Mouse (Mus musculus): ENCODE measurements around the gene Schip1.
A peak's percentile ranks its signal among the peaks of the same experiment; 100 is the strongest.

The Schip1 gene

DNA sequence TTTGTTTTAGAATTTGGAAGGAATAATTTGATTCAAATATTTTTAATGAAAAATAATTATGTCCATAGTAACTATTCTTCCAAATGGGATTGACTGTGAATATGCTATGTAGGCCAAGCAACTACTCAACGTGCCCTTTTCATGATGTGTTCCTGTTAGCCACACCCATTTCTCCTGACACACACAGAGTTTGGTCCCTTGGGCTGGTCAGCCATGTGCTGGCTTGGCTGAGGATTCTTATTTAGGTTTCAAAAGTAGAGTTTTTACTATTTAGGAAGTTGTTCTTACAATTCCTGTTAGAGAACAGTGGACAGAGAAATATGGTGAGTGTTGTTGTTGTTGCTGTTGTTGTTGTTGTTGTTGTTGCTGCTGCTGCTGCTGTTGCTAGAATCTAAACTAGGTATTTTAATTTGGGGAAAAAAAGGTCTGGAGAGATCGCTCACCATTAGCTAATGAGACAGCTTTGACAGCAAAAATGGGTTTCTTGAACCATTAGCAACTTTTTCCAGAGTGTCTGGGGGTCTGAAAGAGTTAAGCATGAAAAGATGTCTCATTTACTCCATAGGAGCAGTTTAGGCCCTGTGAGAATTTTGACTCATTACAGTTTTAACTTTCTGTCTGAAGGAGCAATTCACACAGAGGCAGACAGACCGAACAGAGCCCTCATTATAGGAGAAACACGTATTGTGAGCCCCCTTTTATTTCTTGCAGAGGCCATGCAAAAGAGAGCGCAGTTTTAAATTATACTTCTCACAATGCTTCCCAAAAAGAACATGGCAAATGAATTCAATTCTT lies 74.4 kb downstream of the Schip1 start:
- DNase-seq = no peak

DNA sequence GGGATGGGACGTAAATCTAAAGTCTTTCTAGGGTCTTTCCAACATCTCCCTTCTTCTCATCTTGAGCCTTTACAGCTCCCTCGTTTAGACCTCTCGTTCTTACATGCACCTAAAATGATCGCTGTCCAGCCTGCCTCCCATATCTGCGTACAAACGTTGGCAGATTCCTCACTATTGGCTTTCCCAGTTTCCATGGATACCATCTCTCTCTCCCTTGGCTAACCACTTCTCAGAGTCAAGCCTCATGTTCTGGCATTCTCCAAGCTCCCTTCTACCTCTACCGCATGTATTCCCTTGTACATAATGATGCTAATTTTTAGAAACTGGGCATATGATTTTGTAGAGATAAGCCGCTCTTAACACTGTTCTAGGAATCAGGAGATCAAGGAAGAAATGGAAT lies 86.1 kb downstream of the Schip1 start:
- DNase-seq = no peak

DNA sequence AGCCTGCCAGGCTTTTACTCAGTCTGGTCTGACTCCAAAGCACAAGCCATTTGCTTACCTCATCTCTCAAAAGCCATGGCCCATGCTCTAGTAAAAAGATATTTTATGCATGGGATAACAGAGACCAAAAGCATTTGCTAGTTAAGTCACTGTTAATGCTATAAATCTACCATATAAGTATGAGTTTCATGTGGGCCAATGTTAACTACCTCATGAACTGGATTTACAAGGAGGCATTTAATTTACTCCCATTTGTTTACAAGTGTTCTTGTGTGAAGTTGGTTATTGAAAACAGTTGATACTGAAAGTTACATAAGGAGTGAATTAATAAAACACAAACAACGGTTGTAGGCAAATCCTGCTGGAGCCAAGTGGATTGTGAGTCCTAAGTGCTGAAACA lies 95.6 kb downstream of the Schip1 start:
- no peak for DNase-seq

DNA sequence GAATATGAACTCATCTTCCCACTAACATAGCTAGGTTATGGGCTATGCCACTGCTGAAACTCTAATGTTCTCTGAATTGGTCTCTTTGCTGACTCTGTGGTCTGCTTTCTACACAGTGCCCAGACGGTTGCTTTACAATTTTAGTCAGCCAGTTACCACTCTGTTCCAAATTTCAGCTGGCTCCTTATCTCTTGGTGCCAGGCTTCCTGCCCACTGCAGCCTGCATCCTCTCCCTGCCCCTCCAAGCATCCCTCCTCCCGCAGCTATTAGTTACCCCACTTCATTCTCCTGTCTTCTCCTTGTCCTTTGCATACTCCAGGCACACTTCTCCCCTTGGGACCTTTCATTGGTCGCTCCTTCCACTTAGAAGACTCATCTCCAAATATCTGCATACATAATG lies 96.2 kb downstream of the Schip1 start:
- no peak for DNase-seq

DNA sequence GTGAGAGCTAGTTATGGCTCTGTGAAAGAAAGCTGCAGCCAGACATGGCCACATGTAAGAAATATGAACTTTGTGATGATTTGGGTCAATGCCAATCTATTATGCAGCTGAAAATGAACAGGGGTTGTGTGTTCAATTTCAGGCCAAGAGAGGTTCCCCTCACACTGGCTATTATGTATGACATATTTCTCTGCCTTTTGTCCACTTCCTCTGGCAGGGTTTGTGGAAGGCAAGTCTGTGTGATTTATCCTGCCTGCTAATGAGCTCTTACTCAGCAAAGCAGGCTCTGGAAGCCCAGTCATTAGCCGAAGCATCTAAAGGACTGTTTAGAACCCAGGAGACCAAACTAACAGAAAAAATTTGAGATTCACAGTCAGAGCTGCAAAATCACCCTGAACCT lies 113.6 kb downstream of the Schip1 start:
- no peak for DNase-seq

DNA sequence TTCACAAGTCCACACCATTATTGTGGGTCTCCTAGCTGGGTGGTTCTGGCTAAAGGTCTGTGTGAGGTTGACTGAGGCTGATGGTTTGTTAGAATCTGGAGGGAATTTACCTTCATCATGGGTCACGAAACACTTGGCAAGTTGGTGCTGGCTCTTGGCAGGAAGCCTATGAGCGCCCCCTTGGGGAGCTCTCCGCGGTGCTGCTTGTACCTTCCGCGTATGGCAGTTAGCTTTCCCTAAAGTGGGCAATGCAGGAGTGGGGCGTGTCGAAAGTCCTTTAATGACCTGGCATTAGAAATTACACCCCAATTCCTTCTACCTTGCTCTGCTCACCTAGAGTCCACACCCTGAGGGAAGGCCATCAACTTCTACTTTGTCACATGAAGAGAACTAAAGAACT lies 122.9 kb downstream of the Schip1 start:
- peak; percentile 86 for DNase-seq

DNA sequence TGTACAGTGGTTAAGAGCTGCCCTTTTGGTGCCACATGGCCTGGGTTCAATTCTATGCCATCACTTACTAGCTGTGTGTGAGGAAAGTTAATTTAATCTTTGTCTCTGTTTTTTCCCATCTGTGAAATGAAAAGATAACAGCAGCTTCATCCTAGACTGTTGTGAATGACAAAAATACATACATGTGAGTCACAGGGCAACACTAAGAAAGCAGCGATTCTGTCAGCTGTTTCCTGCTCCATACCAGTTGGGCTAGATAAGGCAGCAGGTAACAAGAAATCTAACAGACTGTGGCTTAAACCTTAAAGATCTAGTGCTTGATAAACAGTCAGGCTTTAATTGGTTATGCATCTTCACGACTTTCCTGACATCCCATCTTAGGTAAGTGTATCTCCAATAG lies 124.5 kb downstream of the Schip1 start:
- no peak for DNase-seq

DNA sequence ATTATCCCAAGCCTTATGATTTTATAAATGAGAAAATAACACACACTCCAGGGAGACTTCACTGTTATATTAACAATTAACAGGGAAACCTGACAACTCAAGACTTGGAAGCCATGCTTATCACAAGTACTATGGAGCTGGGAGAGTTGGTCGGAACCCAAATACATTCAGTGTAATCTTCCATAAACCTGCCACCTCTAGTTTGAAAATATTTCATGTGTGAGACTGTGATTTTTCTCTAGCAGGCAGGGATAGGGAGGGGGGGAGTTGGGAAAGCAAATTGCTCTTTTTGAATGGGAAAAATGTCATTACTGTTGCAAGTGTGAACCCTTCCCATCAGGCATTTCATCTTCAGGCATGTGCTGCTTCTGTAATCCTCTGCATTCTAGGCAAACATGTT lies 132.3 kb downstream of the Schip1 start:
- DNase-seq = no peak

DNA sequence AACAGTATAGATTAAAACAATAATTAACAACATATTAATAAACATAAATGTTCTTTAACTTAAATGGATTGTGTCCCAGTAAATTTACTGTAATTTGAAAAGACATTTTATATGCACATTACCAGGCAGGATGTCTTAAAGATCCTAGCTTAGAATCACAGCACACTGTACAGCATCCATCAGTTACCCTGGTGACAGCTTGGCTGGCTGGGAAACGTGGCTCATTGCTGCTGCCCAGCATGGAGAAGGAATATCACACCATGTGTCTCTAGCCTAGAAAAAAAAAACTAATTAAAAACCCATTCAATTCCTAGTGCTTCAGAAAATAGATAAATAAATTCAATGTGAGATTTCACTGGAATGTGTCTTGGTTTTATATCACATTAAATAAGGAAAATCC lies 136.6 kb downstream of the Schip1 start:
- DNase-seq = no peak

DNA sequence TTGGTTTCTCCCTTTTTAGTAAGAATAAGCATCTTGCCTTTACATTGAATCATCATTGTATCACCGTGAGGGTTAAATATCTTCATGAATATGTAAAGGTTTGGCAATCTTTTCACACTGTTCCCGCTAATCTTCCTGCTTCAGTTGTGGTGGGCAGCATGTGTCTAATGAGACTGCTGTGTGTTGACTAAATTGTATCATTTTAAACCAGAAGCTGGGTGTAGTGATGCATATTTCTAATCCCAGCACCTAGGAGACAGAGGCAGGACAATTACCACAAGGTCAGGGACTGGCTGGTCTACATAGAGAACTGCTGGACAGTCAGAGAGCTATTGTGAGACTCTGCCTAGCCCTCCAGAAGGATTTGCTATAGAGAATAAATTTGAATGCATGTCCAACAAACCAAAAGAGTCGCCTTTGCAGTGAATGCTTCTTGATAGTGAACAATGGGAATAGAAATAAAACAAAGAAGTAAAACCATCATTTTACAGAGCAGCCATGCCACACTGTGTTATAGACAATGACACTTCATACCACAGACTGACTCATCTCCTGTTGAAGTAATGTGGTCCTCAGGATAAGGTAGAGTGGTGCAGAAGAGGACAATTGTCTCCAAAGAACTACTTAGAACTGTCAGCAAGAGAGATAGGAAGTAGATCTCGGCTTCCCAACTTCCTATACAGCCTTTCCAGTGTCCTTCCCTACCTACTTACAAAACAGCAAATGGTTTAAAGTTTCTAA lies 137.7 kb downstream of the Schip1 start:
- DNase-seq = no peak

DNA sequence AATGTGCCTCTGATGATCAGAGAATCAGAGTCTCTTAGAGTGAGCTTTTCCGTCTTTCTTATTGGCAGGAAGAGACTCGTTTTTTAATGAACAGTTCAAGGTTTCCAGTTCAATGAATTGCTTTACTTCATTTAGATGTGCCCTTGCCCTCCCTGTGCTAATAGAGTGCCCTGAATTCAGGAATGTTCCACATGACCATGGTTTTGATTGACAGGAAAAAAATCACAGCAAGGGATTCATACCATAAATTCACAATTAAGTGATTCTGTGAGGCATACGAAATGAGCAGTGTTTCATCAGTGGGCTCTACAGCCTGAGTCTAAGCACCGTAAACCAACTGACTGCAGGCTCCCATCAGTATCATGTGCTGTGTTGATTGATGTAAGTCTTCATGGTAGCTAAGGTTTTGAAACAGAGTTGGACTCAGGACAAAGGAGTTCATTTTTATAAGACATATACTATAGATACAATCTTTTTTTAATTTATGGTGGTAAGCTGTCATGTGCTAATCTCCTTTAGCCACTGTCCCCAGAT lies 139.4 kb downstream of the Schip1 start:
- no peak for DNase-seq

DNA sequence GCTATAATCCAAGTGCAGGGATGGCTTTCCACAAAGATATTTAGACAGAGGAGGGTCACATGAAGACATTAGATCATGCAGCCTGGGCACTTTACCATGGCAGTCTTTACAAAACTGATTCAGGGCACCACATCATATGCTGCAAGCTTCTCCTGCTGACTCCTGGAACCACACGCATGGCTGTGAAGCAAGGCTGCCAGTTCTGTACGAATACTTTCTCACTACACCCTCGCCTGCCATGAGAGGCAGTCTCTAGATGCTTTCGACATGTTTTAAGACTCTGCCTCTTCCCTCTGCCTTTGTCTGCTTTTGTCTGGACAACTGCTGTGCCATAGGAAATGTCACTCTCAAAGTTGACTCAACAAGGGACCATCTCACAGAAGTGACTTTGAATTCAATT lies 145.8 kb downstream of the Schip1 start:
- peak; percentile 65 for DNase-seq

DNA sequence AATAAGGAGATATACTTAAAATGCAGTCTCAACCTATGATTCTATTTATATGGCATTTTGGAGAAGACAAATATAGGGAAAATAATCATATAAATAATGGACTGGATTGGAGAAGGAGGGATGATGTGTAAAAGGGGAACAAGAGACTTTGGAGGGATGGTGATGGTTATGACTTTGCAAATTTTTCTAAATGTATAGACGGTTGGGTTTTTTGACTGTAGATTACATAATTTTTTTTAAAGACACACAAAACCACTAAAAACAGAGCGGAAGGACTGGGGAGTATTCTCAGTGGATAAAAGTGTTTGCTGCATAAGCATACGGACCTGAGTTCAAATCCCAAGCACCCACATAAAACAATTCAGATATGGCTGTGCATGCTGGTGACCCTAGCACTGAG lies 156.8 kb downstream of the Schip1 start:
- DNase-seq = no peak

DNA sequence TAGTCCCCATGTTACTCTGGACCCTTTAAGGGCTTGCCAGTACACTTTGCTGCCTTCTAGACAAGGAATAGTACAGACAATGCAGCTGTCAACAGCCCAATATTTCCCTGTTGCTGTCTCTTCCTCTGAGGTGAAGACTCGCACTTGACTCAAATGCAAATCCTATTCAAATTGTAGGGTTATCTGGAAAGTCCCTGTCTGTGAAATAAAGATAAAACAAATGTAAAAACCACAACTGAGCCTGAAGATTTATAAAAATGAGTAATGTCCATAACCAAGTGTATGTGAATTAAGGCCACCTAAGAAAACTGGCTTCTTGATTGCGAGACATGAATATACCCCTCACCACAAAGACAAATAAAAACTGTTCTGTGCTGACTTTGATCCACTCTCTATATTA lies 175.3 kb downstream of the Schip1 start:
- no peak for DNase-seq

DNA sequence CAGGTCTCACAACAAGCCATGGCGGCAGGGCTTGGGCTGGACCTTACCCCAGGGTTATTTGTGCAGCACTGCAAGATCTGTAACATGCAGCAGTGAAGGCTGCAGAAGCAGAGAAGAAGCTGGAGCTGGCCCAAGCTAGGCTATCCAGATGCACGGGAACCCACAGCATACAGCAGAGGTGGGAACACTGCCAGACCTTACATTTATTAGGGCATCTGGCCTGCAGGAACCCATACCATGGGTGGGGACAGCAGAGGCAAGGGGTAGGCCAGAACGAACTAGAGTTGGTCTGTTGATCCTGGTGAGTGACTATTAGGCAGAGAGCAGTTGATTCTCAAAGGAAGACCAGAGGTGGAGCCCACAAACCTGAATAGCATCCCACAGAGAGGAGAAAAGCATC lies 178.6 kb downstream of the Schip1 start:
- DNase-seq = no peak

DNA sequence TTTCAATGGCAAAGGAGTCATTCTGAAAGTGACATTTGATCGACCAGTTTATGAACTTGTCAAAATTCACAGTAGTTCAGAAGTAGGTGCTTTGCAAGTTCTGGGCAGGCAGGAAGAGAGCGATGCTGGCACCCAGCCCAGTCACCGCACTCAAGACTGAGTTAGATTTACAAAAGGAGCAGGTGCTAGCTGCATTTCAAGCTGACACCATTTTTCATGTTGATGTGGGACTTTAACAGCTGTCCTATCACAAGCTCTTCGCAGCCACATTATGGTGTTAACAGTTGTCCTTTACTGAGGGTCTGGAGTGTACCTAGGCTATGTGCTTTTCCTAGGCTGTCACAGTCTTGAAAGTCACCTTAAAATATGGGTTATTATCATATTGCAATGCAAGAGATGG lies 181.6 kb downstream of the Schip1 start:
- no peak for DNase-seq

DNA sequence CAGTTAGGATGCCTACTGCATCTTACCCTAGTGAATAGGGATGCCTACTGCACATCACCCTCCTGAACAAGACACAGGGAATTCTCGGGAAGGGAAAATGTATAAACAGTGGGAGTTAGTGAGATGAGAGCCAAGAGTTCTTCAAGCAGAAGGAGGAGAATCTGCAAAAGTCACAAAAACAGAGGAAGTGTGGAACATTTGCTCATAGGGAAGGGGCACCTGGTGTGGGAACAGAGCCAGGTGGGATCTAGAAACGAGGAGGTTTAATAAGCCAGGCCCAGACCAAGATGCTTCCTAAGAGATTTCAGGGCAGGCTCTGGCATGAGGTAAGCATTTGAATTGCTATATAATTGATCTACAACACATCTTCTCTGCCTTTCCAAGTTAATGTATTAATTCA lies 186.0 kb downstream of the Schip1 start:
- DNase-seq = no peak

DNA sequence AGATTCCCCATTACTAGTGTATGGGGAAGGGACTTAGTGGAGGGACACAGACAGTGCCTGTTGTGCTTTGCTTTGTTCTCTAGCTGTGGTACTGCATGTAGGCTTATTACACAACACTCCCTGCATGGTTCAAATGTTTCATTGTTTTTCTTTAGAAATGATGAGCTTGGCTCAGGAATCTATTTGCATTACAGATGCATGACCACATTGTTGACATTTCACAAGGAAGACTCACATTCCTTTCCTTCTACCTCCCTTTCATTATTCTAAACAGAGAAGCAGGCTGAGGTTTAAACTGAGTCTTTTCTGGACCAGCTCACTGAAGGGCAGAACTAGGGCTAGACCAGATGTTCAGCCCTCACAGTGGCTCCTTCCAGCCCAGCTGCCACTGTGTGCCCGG lies 187.7 kb downstream of the Schip1 start:
- DNase-seq = no peak

DNA sequence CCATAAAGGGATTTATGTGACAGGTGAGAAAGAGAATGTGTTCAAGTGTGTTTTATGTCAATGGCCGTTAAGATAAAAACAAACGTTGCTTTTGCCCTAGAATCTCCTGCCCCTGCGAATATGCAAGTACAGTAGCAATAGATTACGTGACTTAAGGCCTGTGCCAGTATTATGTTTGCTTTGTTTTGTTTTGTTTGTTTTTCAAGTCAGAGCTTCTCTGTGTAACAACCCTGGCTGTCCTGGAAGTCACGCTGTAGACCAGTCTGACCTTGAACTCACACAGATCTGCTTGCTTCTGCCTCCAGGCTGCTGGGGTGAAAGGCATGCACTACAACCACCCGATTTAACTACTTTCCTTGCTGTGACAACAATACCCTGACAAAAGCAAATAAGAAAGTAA lies 197.7 kb downstream of the Schip1 start:
- DNase-seq = no peak

DNA sequence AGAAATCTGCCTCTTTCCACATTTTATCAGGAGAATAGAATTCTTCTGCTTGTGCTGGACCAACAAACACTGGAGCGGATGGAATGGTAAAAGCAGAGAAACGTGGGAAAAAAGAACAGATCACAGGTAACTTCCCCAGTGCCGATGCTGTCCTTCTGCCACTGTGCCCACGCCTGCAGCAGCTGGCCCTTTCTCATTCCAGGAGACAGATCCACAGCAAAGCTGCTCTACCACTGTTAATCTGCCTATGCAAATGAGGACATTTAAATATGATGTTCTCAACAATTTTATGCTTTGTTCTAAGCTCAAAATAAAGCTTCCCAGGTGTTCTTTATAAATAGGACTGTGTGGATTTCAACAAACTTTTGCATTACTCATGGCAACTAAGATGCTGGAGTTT lies 203.3 kb downstream of the Schip1 start:
- no peak for DNase-seq

DNA sequence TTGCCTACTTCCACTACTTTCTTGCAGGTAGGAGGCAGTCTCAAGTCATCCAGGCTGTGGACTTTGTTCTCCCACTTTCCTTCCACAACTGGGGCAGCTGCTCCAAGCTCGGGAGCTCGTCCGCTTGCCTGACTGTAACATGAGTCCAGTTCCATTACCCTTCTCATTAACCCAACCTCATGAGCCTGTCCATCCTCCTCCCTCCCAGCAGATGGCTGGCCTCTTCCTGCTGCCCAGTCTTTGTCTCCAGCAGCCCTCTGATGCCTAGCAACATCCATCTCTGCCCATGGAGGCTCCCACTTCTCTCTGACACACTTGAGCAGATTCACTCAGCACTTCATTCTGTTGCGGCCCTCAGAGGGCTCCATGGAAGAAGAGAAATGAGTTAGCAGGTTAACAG lies 204.6 kb downstream of the Schip1 start:
- DNase-seq = no peak

DNA sequence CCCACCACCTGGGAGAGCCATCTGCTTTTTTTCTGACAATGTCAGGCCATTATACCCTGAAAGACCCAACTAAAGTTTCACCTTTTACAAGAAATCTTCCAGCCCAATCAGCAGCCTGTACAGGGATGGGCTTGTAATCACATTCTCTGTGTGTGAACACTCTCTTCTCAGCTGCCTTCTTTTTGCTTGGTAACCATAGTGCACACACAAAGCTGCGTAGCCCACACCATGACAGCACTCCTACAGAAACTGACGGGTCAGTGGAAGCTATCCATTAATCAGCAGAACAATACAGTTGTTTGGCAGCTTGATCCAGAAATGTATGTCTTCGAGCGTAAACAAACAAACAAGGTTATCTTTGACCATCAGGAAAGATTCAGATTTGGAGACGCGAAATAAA lies 205.6 kb downstream of the Schip1 start:
- DNase-seq = no peak

DNA sequence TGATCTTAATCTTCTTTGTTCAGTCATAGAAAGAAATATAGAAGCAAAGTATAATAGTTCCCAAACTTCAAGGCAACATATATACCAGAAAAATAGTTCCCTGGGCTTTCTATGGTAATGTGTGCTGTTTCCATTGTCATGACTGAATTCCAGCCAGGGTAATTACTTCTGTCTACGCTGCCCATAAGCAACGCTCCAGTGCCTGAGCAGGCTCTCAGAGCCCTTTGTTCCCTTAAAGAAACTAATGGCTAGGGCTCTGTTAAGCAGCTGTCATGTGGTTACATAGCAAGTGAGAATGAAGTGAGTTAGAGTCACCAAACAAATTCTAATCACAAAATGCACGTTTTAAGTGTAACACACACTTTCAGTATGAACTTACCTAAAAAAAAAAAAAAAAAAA lies 206.9 kb downstream of the Schip1 start:
- DNase-seq = no peak

DNA sequence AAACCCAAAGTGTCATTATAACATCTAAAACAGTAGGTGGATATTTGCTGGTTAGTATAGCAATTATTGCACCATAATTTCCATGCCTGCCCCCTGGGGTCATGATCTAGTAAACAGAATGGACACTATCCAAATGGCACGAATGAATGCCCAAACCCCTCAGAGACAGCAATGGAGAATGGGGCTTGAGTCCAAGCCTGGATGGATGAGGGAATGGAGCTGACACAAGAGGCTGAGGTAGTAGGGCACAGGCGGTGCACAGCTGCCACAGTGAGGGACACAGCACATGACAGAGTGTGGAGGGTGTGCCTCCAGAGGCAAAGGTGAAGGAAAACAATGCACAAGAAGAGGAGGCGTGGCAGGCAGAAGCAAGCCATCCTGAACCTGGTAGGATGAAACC lies 207.3 kb downstream of the Schip1 start:
- no peak for DNase-seq
